ENCODE assay signal across 18 mouse cellular contexts in the genomic region with DNA sequence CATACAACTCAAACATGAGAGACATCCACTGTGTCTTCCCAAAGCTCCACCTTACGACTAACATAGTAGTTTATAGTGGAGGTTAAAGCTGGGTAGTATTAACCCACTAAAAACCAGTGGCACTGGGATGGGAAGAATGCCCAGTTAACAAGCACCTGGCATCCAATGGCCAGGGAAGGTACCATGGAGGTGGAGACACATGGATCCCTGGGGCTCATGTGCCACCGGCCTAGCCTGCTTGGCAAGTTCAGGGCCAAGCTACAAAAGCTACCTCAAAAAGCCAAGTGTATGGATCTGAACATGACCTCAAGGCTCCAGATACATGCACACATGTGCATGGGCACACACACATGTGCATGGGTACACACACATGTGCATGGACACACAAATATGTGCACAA.
"Had no signal": no experiment of that assay in that cellular context is flagged by ENCODE, and none has a peak within 500 bp of the region (broad histone marks: within the 10 kb centered on the region; RNA-seq: fewer than 3 reads in every experiment).

No protein-coding gene starts in this region.

- H3K27ac ChIP-seq: kidney, postnatal 0 days; limb, embryonic 12.5 days; limb, embryonic 15.5 days; liver, embryonic 14.5 days; macrophage; stomach, embryonic 15.5 days had no signal

- ATAC-seq: liver, postnatal 0 days; lung, postnatal 0 days had no signal

- H3K4me2 ChIP-seq: limb, embryonic 12.5 days; limb, embryonic 15.5 days; liver, embryonic 11.5 days; lung, embryonic 14.5 days; midbrain, embryonic 11.5 days; stomach, embryonic 15.5 days had no signal

- H3K9me3 ChIP-seq: limb, embryonic 15.5 days; stomach, embryonic 15.5 days had no signal

- H3K27me3 ChIP-seq: limb, embryonic 15.5 days; stomach, embryonic 15.5 days had no signal

- DNase-seq: kidney, postnatal 25 days; liver, postnatal 0 days; lung, embryonic 14.5 days; midbrain, embryonic 14.5 days; right cerebral cortex, adult 18-20 months; right cerebral cortex, postnatal 25 days; spleen, adult 18-20 months; thymus, adult 18-20 months; thymus, postnatal 36 days had no signal

- H3K4me1 ChIP-seq: stomach, embryonic 15.5 days had no signal

- H3K9ac ChIP-seq: limb, embryonic 12.5 days; limb, embryonic 15.5 days; liver, embryonic 14.5 days; liver, postnatal 0 days; lung, embryonic 14.5 days; stomach, embryonic 15.5 days had no signal

- H3K36me3 ChIP-seq: limb, embryonic 12.5 days; stomach, embryonic 15.5 days had no signal

- H3K4me3 ChIP-seq: limb, embryonic 12.5 days; limb, embryonic 15.5 days; stomach, embryonic 15.5 days had no signal
